Mouse (Mus musculus) MEL-GATA-1-ER (cell line): ENCODE measurements around the gene Gm21891.
"Not testable (repeated sequence)": the region's sequence is repeated elsewhere in the genome, so short reads cannot be mapped to it uniquely, and the experiment has no call there.

Source experiments
- DNase-seq: peaks from one replicate; pipeline ENCODE4 v3.0.0-alpha.2; 2012; ENCODE audit warnings: low read depth; ENCODE audit errors: extremely low read depth

Gm21891 gene

GRCm38 (mm10) chrY:13133392-13133791, at the start of gene Gm21891:
Gm21891 (minus strand) TSS chrY:13133492.
- not testable (repeated sequence) for DNase-seq

- DNase-seq, result not testable (repeated sequence)
These were observed 28.4 kb upstream of the Gm21891 start, which contains the start of gene Gm21425 for GRCm38 (mm10) chrY:13161668-13162067. Gm21425 (plus strand) TSS chrY:13161968.
